Mouse (Mus musculus) ES-CJ7 (cell line): Measurements from ENCODE around the gene Abcb8.
"Not testable (repeated sequence)": the region's sequence is repeated elsewhere in the genome, so short reads cannot be mapped to it uniquely, and the experiment has no call there.

ENCODE experiments used
- DNase-seq: peaks from one replicate; pipeline ENCODE4 v3.0.0; 2011; ENCODE audit warnings: low read depth, low spot score

The Abcb8 gene

GRCm38 (mm10) chr5:24394165-24394894 is 867 bp downstream of the Abcb8 start:
- DNase-seq, result peak; percentile 99

- not testable (repeated sequence) for DNase-seq
Measured at GRCm38 (mm10) chr5:24396254-24396653, 2.8 kb downstream of the Abcb8 start.

GRCm38 (mm10) chr5:24399686-24400085 is 6.2 kb downstream of the Abcb8 start:
- no peak for DNase-seq

GRCm38 (mm10) chr5:24400362-24400761 is 6.9 kb downstream of the Abcb8 start:
- DNase-seq, result no peak

DNA sequence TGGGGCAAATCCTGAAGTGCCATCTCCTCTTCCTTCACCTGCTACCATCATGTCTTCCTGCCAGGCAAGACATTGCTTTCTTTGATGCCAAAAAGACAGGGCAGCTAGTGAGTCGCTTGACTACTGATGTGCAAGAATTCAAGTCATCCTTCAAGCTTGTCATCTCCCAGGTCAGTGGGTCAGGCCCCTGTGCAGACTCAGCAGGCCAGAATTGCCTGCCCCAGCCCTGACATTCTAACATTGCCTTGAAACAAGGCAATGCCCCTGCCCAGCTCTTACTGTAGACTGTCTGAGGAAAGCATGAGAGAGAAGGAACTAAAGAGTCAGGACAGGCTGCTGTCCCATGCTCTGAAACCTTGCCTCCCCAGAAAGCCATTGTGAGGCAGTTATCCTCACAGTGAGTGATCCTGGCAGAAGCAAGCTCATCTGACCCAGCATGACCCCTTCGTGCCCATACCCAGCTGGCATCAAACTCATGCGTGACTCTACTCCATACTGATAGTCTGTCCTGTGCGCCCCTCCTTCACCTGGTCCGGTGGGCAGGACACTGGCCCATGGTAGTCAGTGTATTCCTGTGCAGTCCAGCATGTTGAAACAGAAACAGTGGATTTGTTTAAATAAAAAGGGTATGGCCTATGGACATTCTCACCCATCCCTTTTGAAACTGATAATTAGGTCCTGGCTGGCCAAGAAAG is 7.6 kb downstream of the Abcb8 start:
- DNase-seq, result no peak

DNA sequence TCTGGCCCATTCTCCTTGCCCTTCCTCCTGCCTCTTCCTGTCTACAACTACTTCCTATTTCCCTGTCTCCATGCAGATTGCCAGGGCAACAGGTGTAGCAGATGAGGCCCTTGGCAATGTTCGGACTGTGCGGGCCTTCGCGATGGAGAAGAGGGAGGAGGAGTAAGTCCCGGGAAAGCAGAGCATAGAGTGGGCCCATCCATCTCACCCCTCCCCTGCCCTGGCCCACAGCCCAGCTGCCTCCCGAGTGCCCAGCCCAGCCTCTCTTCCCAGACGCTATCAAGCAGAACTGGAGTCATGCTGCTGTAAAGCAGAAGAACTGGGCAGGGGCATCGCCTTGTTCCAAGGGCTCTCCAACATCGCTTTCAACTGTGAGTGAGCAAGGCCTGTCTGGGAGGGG is 8.5 kb downstream of the Abcb8 start:
- no peak for DNase-seq

DNA sequence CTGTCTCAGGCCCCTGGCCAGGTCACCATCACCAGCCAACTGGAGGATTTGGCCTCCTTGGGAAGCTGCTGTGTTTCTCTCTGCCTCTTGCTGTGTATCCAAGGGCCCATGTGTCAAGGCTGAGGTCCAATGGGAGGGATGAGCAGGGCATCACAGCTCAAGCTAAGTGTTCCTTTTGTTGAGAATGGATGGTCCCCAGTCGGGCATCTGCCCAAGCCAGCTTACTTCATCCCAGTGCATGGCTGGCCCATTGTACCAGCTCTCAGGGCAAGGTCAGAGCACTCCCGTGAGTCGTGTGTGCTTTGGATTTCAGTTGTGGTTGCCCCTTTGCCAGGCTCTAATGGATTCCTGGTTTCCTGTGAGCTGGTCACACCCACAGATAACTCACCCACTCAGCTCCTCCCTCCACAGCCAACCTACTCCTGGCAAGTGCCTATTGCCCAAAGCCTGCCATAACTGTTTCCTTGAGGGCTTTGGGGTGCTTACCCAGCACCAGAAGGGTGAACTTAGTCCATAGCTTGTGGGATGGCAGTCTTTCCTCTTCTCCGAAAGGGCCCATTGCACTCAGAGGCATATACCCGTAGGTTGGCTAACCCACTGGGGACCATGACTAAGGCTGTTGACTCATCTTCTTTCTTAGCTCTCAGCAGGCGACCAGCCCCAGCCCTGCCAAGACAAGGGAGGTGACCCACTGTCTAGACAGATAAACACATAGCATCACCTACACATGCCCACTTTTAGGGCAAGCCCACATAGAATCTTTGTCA is 11.3 kb downstream of the Abcb8 start:
- DNase-seq, result no peak

- DNase-seq, result no peak
Measured at GRCm38 (mm10) chr5:24405389-24405876, 12.0 kb downstream of the Abcb8 start.

- no peak for DNase-seq
Measured at GRCm38 (mm10) chr5:24408651-24409050, 15.2 kb downstream of the Abcb8 start.

DNA sequence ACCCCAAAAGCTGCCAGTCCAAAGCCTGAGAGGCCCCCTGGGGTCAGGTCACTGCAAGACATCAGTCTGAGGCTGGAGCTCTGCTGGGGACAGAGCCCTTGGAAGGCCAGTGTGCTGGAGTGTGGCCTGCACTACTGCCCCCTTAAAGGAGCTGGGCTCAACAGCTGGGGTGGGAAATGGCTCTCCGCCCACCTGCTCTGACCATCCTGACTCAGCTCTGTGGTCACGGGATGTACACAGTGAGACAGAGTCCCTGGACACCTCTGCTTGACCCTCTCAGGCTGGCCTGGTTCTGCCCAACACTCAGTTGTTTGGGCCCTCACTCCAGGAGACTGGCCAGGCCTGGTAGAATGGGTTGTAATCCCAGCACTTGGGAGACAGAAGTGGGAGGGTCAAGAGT is 16.0 kb downstream of the Abcb8 start:
- DNase-seq, result no peak

DNA sequence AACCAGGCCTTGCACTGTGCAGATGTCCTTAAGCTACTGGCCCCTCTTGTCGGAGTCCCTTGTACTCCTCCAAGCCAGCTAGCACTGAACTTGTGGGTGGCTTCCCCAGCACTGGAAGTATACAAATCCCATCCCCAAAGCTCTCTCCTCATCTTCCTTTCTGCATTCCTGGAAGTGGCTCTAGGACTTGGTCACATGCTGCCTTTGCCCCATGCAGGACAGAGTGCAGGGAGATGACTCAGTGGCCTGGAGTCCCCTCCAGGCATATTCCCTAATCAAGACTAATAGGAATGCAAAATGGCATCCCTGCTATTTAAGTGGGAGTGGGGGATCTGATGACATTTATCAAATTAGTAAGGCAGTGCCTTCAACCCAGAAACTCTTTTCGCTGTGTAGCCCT is 18.6 kb downstream of the Abcb8 start:
- no peak for DNase-seq

- no peak for DNase-seq
Measured at GRCm38 (mm10) chr5:24413042-24413693, 19.7 kb downstream of the Abcb8 start, which contains the start of gene Asic3. Gene Asic3, plus strand, starts transcription at chr5:24413392.

GRCm38 (mm10) chr5:24413938-24414337 is 20.5 kb downstream of the Abcb8 start:
- DNase-seq, result no peak

DNA sequence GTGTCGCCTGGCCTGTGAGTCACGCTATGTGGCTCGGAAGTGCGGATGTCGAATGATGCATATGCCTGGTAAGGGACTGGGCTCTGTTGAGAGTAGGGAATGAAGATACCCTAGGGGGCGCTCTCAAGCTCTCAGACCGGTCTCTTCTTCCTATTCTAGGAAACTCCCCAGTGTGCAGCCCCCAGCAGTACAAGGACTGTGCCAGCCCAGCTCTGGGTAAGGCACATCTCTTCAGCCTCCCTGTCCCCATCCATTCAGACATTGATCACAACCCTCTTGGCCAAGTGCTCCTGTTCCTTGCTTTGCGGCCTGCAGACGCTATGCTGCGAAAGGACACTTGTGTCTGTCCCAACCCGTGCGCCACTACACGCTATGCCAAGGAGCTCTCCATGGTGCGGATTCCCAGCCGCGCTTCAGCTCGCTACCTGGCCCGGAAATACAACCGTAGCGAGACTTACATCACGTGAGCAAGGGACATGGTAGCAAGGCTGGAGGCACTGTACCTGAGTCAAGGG is 22.8 kb downstream of the Abcb8 start:
- peak; percentile 87 for DNase-seq

DNA sequence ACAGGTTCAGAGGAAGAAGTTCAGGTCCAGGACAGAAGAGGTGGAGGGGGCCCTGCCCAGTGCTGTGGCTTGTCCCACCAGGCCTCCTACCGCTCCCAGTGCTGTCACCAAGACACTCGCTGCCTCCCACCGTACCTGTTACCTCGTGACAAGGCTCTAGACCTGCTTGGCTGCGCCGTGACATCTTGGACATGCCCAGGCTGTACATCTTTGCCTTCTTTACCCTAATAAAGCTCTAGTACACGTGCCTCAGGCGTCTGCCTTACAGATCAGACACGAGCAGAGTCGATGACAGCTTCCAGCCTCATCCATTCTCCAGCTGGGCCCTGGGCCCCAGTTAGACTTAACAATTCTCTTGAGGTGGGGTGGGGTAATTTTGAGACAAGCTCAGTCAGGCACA is 24.1 kb downstream of the Abcb8 start:
- no peak for DNase-seq

- DNase-seq, result no peak
Measured at GRCm38 (mm10) chr5:24420381-24420780, 26.9 kb downstream of the Abcb8 start.

- peak; percentile 100 for DNase-seq
Measured at GRCm38 (mm10) chr5:24423129-24424003, 29.9 kb downstream of the Abcb8 start, which contains the start of the genes Cdk5 and Slc4a2. Gene Cdk5, minus strand, starts transcription at chr5:24423530. Gene Slc4a2, plus strand, starts transcription at chr5:24423837.

DNA sequence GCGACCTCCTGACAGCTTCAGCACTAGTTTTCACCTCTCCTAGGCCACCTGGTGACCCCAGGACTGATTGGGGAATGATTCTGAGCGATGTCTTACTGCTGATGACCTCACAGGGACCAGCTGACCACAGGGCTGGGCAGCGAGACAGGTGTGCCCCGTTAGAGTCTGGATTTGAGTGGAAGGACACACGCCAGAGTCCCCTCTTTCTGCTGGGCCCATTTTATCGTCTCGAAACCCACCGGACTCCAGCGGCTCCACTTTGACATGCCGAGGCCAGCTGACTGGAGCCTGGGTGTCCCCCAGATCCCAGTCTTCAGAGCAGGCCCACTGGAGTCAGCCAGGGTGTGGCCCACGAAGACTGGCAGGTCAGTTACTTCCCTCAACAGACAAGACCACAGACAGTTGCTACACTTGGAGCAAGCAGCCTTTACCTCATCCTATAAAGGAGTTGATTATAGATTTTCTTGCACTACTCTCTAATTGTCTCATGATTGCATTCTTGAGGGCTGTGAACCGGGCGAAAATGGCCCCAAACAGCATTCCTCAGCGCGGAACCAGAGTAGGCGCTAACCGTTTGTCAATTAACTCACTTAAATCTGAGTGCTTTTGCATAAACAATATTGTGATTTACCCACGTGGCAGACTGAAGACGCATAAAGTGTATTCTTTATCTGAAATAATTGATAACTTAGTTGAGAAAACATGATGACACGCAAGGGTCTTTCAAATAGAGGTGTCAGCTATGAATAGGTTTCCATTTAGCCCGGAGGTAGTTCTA is 30.7 kb downstream of the Abcb8 start:
- no peak for DNase-seq

- peak; percentile 75 for DNase-seq
Measured at GRCm38 (mm10) chr5:24424861-24425411, 31.5 kb downstream of the Abcb8 start.
